Mouse (Mus musculus): ENCODE results near the gene Ifi27l2b.
"Not testable (repeated sequence)": the region's sequence is repeated elsewhere in the genome, so short reads cannot be mapped to it uniquely, and the experiment has no call there.

Gene Ifi27l2b

GRCm38 (mm10) chr12:103457140-103457539 is at the start of gene Ifi27l2b:
Ifi27l2b (minus strand) TSS chr12:103457223.
- no peak for DNase-seq

- DNase-seq, result no peak
These were observed 47.4 kb upstream of the Ifi27l2b start for GRCm38 (mm10) chr12:103504402-103504801.

- no peak for DNase-seq
These were observed 46.3 kb upstream of the Ifi27l2b start for GRCm38 (mm10) chr12:103503300-103503699.

- no peak for DNase-seq
These were observed 42.2 kb upstream of the Ifi27l2b start for GRCm38 (mm10) chr12:103499261-103499660.

- DNase-seq, result no peak
These were observed 41.7 kb upstream of the Ifi27l2b start for GRCm38 (mm10) chr12:103498768-103499167.

DNA sequence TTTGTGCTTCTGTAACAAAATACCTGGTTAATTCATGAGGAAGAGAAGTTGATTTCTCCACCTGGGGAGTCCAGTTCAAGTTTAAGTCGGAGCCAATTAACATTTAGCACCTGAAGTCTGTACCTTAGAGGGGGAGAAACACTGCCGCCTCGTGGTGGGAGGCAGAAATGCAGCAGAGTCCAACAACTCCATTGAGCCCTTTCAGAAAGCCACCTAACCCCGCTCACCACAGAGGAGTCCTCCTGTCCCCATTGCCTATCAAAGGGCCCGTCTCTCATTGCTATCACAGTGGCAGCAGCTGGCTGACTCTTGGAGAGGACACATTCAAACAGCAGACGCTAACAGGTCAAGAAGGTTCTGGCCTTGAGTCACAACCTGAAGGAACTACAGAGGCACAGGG is 37.5 kb upstream of the Ifi27l2b start:
- DNase-seq, result peak; percentile 55 to 80

- peak; percentile 73 to 85 for DNase-seq
These were observed 35.7 kb upstream of the Ifi27l2b start for GRCm38 (mm10) chr12:103492767-103493166.

- no peak for DNase-seq
These were observed 34.2 kb upstream of the Ifi27l2b start for GRCm38 (mm10) chr12:103491091-103491730.

GRCm38 (mm10) chr12:103487750-103488149 is 30.7 kb upstream of the Ifi27l2b start:
- no peak for DNase-seq

GRCm38 (mm10) chr12:103487276-103487675 is 30.3 kb upstream of the Ifi27l2b start:
- no peak for DNase-seq

DNA sequence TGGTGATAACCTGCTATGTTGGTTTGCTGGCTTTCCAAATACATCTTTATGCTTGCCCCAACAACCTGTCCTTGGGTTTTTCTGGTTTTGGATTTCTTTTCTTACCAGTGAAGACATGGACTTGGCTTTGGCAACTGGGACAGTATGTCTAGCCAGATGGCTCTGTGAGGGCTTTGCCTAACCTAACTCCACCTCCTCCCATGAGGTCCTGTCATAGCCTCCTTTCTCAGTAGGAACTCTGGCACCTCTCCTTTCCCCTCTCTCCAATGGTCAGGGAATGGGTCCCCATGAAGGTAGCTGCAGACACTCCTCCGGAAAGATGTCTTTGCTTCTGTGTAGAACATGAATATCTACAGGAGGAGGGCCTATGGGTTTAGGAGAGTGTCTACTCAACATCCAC is 29.7 kb upstream of the Ifi27l2b start:
- no peak for DNase-seq

DNA sequence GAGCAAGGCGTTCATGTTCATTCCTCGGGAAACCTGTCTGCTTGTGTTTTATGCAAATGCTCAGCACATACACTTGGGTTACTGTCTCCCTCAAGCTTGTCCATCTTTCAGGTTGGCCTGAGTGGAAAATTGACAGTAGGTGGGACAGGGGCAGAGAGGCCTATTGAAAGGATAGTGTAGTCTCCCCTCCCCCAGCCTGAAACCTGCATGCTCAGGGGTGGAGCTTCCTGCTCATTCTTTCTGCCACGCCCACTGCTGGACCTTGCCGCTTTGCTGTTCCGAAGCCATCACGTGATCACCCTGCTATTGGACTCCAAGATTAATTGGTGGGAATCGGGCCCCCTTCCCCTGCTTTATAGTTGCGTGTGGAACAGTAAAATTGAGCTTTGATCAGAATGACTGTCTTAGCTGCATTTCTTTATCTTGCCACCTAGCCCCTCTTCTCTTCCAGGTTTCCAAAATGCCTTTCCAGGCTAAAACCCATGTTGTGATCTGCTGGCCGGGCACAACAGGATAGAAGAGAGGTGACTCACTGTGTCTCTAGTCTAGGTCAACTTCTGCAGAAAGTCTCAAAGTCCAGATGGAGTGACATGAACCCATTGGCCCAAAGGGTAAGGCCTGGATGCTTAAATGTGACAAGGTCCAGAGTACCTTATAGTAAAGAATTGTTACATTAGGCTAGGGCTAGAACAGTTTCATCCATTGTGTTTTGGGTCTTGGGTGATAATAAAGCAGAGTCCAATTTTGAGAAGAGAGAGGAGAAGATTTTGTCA is 27.4 kb upstream of the Ifi27l2b start:
- DNase-seq, result not testable (repeated sequence)

GRCm38 (mm10) chr12:103482781-103483180 is 25.8 kb upstream of the Ifi27l2b start:
- no peak for DNase-seq

DNA sequence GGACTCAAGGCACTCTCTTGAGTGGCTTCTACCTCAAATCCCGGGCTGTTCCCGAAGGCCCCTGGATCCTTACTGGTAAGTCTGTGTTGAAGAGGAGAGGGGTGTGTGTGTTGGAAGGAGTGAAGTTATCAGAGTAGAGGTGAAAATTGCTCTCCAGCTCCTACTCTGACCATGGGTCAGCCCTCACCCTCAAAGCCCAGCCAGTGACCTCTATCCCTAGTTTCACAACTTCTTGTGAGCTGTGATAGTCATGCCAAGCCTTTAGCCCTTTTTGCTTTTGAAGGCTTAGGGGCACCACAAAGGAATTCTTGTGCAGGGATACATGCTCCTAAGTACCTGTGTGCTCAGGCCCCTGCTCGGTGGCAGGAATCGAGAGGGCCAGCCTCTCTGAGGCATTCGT is 24.6 kb upstream of the Ifi27l2b start:
- DNase-seq, result no peak

- no peak for DNase-seq
These were observed 20.5 kb upstream of the Ifi27l2b start for GRCm38 (mm10) chr12:103477461-103478015.

DNA sequence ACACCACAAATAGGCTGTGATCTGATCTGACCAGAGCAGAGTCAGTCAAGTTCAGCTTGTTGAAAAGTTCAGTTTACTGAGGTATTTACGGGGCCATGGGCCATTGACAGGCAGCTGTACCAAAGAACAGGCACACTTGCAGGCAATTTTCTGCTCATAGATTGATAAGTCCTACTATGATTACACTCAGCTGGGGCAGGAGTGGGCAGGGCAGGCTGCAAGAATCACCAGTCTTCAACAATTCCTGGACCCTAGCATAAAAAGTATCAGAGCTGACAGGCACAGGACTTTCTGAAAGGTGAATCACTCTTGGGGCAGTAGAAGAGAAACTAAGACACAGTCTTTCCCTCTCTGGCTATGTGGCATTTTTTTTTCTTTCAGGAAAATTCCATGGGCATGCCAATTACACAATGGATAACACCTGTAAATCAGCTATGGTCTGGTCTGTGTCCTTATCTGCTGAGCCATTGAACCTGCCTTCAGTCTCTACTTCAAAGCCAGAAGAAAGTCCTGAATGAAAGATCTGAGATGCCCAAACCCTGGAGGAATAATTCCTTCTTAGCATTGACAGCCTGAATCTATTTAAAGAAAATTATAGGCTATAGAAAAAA is 19.9 kb upstream of the Ifi27l2b start:
- no peak for DNase-seq

DNA sequence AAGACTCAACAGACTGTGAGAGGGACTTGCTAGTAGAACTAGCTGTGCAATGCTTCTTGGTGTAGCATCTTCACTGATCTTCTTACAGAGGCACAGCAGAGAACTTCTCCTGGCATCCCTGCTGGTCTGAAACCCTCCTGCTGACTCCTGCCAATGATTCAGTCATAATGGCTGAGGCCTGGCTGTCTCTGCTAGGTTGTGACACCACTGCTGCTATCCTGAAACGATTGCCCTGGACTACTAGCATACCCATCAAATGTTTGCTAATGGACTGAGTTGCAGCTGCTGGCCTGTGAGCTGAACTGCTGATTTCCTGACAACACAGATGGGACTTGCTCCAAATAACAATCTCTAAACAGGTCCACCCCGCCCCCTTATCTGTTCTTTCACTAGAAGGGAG is 17.5 kb upstream of the Ifi27l2b start:
- DNase-seq, result no peak

DNA sequence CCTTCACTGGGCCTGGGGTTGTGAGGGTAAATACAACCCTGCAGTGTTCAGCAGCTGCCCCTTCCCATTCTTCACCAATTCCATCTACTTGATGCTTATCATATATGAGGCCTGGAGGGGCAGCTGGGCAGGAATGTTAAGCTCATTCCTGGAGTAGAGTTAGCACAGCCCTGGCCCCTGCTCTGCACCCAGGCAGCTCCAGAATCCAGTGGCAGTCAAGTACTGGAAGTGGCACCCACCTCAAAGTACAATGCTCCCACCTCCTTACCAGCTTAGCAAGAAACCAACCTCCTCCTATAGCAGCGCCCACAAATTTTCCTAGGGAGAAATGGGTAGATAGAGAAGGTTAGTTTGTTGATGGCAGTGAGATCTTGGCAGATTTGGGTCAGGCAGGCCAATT is 296 bp downstream of the Ifi27l2b start:
- DNase-seq, result not testable (repeated sequence)

DNA sequence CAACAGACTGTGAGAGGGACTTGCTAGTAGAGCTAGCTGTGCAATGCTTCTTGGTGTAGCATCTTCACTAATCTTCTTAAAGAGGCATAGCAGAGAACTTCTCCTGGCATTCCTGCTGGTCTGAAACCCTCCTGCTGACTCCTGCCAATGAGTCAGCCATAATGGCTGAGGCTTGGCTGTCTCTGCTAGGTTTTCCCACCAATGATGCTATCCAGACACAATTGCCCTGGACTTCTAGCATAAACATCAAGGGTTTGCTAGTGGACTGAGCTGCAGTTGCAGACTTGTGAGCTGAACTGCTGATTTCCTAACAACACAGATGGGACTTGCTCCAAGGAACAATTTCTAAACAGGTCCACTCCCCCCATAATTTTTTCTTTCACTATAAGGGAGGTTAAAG is 3.7 kb downstream of the Ifi27l2b start:
- no peak for DNase-seq

DNA sequence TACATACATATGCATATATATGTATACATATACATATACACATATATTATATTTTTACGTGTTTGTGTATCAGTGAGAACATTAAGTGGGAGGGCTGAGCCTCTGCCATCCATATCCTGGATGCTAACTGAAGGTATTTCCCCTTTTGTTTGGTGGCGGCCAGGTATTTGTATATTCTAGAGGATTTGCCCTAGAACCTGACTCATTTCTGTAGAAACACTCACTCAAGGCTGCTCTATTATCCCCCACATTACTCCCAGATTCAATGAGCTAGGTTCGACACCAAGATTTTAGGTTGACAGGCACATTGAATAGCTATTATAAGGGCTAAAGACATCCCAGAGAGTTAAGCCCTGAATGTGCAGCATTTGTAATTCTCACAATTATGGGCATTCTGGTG is 12.0 kb downstream of the Ifi27l2b start:
- no peak for DNase-seq

DNA sequence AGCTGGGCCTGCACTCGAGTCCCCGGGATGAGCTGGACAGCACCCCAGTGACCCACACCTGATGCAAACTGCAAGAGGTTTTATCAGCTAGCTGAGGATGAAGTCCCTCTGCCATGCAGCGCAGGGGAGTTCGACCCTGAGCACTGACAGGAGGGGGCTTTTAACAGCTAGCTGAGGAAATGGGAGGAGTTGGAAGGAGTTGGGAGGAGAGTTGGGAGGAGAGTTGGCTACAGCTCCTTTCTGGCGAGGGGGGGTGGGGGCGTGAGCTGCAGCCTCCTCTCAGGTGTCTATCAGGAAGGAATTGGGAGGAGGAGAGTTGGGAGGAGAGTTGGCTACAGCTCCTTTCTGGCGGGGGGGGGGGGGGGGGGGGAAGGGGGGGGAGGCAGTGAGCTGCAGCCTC is 12.8 kb downstream of the Ifi27l2b start:
- not testable (repeated sequence) for DNase-seq

GRCm38 (mm10) chr12:103443524-103443923 is 13.5 kb downstream of the Ifi27l2b start, which contains the start of gene Ifi27l2a:
Ifi27l2a (minus strand) TSS chr12:103443680.
- peak in 1 of 2 experiments; percentile 34 for DNase-seq

DNA sequence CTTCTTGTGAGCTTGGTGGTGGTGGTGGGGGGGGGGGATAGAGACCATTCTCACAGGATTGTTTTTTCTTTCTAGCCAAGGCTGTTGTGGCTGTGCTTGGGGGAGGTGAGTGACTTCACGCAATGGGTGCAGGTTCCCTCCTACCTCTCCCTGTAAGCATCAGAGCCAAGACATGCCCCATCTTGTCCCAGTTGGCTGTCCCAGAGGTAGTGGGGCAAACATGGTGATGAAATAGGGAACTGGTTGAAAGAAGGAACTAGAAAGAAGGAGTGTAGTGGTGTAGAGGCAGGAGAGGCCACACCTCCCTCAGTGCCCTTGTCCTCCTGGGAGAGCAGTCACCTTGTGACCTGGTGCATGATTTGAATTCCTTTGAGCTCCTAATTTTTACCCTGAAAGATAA is 19.4 kb downstream of the Ifi27l2b start:
- DNase-seq, result no peak

DNA sequence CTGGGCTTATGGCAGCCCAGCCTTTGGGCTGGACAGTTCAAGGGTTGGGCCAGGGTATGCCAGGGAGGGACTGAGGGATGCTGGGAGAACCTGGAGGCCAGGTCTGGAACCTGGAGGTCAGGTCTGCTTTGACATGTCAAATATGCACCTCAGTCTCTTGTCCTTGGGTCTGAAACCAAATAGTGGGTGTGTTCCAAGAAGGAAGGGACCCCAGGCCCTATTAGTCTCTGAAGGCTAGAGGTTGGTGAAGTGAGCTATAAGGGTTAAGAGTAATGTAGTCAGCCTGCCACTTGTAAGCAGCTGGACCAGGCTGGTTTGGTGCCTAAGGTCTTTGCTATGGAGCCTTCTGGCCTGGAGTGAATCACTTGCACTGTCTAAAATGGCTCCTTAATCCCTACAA is 22.2 kb downstream of the Ifi27l2b start:
- no peak for DNase-seq

Data from kidney, postnatal 36 days (tissue).